Mouse (Mus musculus): ENCODE measurements around the gene Klf17. TPM values are rescaled to one million over a fixed set of nuclear protein-coding genes. Genes with fewer than 3 reads are reported as not detected.
"Not testable (repeated sequence)": the region's sequence is repeated elsewhere in the genome, so short reads cannot be mapped to it uniquely, and the experiment has no call there.

Klf17 gene
- polyA plus RNA-seq, 1 experiment from 2014 or later = not detected

DNA sequence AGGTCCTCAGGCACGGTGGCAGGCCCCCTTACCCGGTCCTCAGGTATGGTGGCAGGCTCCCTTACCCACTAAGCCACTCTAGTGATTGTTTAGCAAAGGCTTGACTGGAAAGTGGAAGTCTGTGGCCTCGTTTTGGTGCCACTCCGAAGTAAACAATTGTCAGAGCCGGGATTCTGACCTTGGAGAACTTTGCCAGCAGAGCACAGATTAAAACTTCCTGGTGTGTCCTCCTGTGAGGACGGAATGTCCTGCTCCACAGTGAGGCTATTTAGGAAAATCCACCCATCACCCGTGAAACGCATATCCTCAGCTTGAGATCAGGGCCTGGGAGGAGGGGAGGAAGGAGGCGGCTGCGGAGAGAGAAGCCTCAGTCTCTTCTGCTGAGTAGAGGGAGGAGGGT, 22.9 kb upstream of the Klf17 start:
- peak overlapping the region; percentile 70 for H3K27ac ChIP-seq (ENCODE audit: low read depth)
- 0 out of 2 replicates have a peak overlapping the region, but pooled peaks have one; percentile 1 for H3K9ac ChIP-seq (replicated peaks)
- no peaks in the 10 kb centered on the region for H3K36me3 ChIP-seq (replicated peaks; ENCODE audit: insufficient read depth, low read length)
- TF ChIP-seq EP300 (IDR thresholded peaks at IDR 0.05; ENCODE audit: low read depth) (peak; percentile 81), CTCF (IDR thresholded peaks at IDR 0.05; ENCODE audit: low read depth) (no peak)
- peak overlapping the region; percentile 55 for H3K4me2 ChIP-seq (ENCODE audit: low read depth, low read length)
- H3K27me3 ChIP-seq (ENCODE audit: insufficient read depth, low read length) = no peaks in the 10 kb centered on the region
- H3K9me3 ChIP-seq (ENCODE audit: low read length) = no peaks in the 10 kb centered on the region
- H3K4me1 ChIP-seq (ENCODE audit: insufficient read depth) = no peaks in the 10 kb centered on the region
- peak; percentile 46; the same call in 1 of the 2 replicates for ATAC-seq
- WGBS (ENCODE audit: insufficient replicate concordance) = 67% methylated on average over 10 of the region's 10 CpGs
- DNase-seq = peak; percentile 30
- H3K4me3 ChIP-seq (ENCODE audit: low read depth, low read length) = peak overlapping the region; percentile 26; the same call in 1 of the 2 replicates

DNA sequence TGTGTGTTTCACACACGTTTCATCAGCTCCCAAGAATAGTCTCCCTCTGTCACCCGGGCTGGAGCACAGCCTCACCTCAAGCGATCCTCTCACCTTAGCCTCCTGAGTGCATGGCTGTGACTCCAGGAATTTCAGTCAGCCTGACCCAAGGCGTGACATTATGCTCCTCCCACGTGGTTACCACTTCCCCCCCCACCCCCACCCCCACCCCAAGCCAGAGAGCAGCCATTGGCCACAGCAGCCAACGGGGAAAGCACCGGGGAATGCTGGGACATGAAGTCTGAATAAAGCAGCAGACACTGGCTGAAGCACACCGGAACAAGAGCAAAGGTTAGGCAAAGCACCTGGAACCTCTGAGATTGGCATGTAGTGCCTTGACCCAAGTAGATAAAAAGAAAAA, 21.5 kb upstream of the Klf17 start:
- Histone ChIP-seq H3K4me2 (ENCODE audit: low read depth, low read length) (peak overlapping the region; percentile 55), H3K9ac (replicated peaks) (peak overlapping the region; percentile 44), H3K36me3 (replicated peaks; ENCODE audit: insufficient read depth, low read length) (no peaks in the 10 kb centered on the region), H3K9me3 (ENCODE audit: low read length) (no peaks in the 10 kb centered on the region), H3K4me1 (ENCODE audit: insufficient read depth) (no peaks in the 10 kb centered on the region), H3K4me3 (ENCODE audit: low read depth, low read length) (peak overlapping the region; percentile 26), H3K27me3 (ENCODE audit: insufficient read depth, low read length) (no peaks in the 10 kb centered on the region), H3K27ac (ENCODE audit: low read depth) (peak overlapping the region; percentile 80)
- TF ChIP-seq CTCF (IDR thresholded peaks at IDR 0.05; ENCODE audit: low read depth) = no peak
- no peak for TF ChIP-seq EP300 (IDR thresholded peaks at IDR 0.05; ENCODE audit: low read depth)
- peak; percentile 79 for DNase-seq
- ATAC-seq = peak; percentile 94
- WGBS (ENCODE audit: insufficient replicate concordance) = 33% methylated on average over 8 of the region's 8 CpGs

DNA sequence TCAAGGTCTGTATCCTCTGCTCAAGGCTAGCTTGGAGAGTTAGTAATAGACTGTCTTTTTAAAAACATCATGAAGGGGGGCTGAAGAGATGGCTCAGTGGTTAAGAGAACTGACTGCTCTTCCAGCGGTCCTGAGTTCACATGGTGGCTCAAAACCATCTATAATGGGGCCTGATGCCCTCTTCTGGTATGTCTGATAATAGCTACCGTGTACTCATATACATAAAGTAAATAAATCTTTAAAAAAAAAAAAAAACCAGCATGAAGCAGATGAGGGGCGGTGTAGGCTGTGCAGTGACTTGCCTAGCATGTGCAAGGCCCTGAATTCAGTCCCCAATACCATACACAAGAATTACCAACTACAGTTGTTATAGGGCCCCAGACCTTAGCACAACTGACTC, 17.5 kb upstream of the Klf17 start:
- WGBS (ENCODE audit: insufficient replicate concordance) = 81% methylated on average over 3 of the region's 3 CpGs

DNA sequence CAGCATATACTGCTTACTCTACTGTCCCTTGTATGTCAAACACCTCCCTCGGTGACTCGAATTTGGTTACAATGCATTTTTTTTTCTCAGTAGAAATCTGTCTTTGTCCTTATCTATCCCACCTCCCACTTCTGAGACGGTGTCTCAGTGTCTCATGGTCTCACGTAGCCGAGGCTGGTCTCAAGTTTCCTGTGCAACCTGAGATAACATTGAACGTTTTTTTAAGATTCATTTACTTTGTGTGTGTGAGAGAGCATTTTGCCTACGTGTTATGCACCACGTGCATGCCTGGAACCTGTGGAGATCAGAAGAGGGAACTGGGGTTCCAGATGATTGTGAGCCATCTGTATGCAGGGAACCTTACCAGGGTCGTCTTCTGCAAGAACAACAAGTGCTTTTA, 7.5 kb upstream of the Klf17 start:
- H3K9ac ChIP-seq (replicated peaks) = no peak overlapping the region
- no peaks in the 10 kb centered on the region for H3K9me3 ChIP-seq (ENCODE audit: low read length)
- no peak overlapping the region for H3K4me2 ChIP-seq (ENCODE audit: low read depth, low read length)
- H3K36me3 ChIP-seq (replicated peaks; ENCODE audit: insufficient read depth, low read length) = no peaks in the 10 kb centered on the region
- TF ChIP-seq EP300 (IDR thresholded peaks at IDR 0.05; ENCODE audit: low read depth) (no peak), CTCF (IDR thresholded peaks at IDR 0.05; ENCODE audit: low read depth) (no peak)
- WGBS (ENCODE audit: insufficient replicate concordance) = 31% methylated on average over 9 of the region's 9 CpGs
- ATAC-seq (no peak), DNase-seq (no peak)
- no peak overlapping the region for H3K27ac ChIP-seq (ENCODE audit: low read depth)
- no peaks in the 10 kb centered on the region for H3K27me3 ChIP-seq (ENCODE audit: insufficient read depth, low read length)
- H3K4me1 ChIP-seq (ENCODE audit: insufficient read depth) = no peaks in the 10 kb centered on the region
- no peak overlapping the region for H3K4me3 ChIP-seq (ENCODE audit: low read depth, low read length)

More for the DNA sequence above, 17.5 kb upstream of the Klf17 start:
- H3K27me3 ChIP-seq (ENCODE audit: insufficient read depth, low read length) = no peaks in the 10 kb centered on the region
- no peak overlapping the region for H3K9ac ChIP-seq (replicated peaks)
- no peak overlapping the region for H3K4me3 ChIP-seq (ENCODE audit: low read depth, low read length)
- H3K36me3 ChIP-seq (replicated peaks; ENCODE audit: insufficient read depth, low read length) = no peaks in the 10 kb centered on the region
- TF ChIP-seq CTCF (IDR thresholded peaks at IDR 0.05; ENCODE audit: low read depth) = no peak
- TF ChIP-seq EP300 (IDR thresholded peaks at IDR 0.05; ENCODE audit: low read depth) = no peak
- no peak overlapping the region for H3K27ac ChIP-seq (ENCODE audit: low read depth)
- H3K9me3 ChIP-seq (ENCODE audit: low read length) = no peaks in the 10 kb centered on the region
- H3K4me2 ChIP-seq (ENCODE audit: low read depth, low read length) = no peak overlapping the region
- ATAC-seq (no peak), DNase-seq (no peak)
- H3K4me1 ChIP-seq (ENCODE audit: insufficient read depth) = no peaks in the 10 kb centered on the region

DNA sequence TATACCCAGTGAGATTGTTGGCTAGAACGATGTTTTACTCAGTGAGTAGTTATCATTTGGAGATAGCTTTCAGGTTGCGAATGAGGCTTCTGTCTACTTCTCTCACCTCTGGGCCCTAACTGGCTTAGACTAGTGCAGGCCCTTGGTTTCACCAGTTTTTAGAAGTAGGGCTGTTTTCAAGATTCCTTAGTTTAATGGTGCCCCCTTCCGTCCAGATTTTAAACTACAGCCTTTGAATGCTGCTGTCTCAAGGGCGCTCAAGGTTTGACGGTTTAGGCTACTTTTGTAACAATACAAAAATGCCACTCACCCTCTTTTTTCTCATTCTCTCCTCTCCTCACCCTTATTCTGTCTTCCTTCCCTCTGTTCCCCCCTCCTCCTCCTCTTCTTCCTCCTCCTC, 5.5 kb upstream of the Klf17 start:
- no peak overlapping the region for H3K27ac ChIP-seq (ENCODE audit: low read depth)
- no peaks in the 10 kb centered on the region for H3K4me1 ChIP-seq (ENCODE audit: insufficient read depth)
- WGBS (ENCODE audit: insufficient replicate concordance) = 19% methylated on average over 5 of the region's 5 CpGs
- TF ChIP-seq CTCF (IDR thresholded peaks at IDR 0.05; ENCODE audit: low read depth) (peak; percentile 68), EP300 (IDR thresholded peaks at IDR 0.05; ENCODE audit: low read depth) (no peak)
- H3K4me3 ChIP-seq (ENCODE audit: low read depth, low read length) = no peak overlapping the region
- H3K9ac ChIP-seq (replicated peaks) = no peak overlapping the region
- H3K9me3 ChIP-seq (ENCODE audit: low read length) = no peaks in the 10 kb centered on the region
- no peaks in the 10 kb centered on the region for H3K27me3 ChIP-seq (ENCODE audit: insufficient read depth, low read length)
- DNase-seq = peak; percentile 66
- ATAC-seq = no peak; the same call in 1 of the 2 replicates
- no peak overlapping the region for H3K4me2 ChIP-seq (ENCODE audit: low read depth, low read length)
- H3K36me3 ChIP-seq (replicated peaks; ENCODE audit: insufficient read depth, low read length) = no peaks in the 10 kb centered on the region

DNA sequence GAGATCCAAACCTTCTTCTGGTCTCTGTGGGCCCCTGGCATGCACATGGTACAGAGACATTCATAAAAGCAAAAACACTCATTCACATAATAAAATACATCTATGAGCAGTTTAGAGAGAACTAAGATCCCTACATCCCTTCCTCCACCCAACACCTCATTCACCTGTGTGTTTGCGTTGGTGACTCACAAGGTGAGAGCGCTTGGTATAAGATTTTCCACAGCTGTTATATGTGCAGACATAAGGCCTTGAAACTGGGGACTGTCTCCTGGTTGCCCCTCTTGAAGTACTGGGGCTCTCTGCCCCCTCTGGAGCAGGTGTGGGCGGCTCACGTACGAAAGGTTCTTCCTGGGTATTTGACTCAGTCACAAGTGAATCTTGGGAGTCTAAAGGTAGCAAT, 5.3 kb downstream of the Klf17 start:
- TF ChIP-seq EP300 (IDR thresholded peaks at IDR 0.05; ENCODE audit: low read depth) = no peak
- Histone ChIP-seq H3K27ac (ENCODE audit: low read depth) (no peak overlapping the region), H3K9ac (replicated peaks) (no peak overlapping the region), H3K9me3 (ENCODE audit: low read length) (no peaks in the 10 kb centered on the region), H3K36me3 (replicated peaks; ENCODE audit: insufficient read depth, low read length) (no peaks in the 10 kb centered on the region), H3K4me3 (ENCODE audit: low read depth, low read length) (no peak overlapping the region), H3K4me1 (ENCODE audit: insufficient read depth) (no peaks in the 10 kb centered on the region), H3K27me3 (ENCODE audit: insufficient read depth, low read length) (no peaks in the 10 kb centered on the region), H3K4me2 (ENCODE audit: low read depth, low read length) (no peak overlapping the region)
- no peak for ATAC-seq
- DNase-seq = no peak
- WGBS (ENCODE audit: insufficient replicate concordance) = 79% methylated on average over 5 of the region's 5 CpGs

DNA sequence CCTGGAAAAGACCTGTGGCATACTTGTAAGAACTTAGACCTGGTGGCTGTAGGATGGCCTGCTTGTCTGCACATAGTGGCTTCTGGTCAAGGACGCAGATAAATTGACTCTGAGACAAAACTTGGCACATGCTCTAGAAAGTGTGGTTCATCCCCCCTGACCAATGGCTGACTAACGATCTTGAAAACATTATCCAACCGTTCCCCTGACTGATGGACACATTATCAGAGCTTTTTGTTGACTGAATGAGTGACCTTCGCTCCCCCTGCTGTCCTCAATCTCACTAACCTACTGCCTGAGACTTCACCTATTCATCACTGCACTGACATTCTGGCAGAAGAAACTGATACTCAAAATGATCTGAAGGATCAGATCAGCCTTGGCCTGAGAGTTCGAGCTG, 13.0 kb downstream of the Klf17 start:
- not testable (repeated sequence) for H3K9me3 ChIP-seq (ENCODE audit: low read length); H3K4me1 ChIP-seq (ENCODE audit: insufficient read depth); H3K4me3 ChIP-seq (ENCODE audit: low read depth, low read length); H3K9ac ChIP-seq (replicated peaks); DNase-seq; H3K27me3 ChIP-seq (ENCODE audit: insufficient read depth, low read length); H3K36me3 ChIP-seq (replicated peaks; ENCODE audit: insufficient read depth, low read length); H3K4me2 ChIP-seq (ENCODE audit: low read depth, low read length)
- 43% methylated on average over 5 of the region's 5 CpGs for WGBS (ENCODE audit: insufficient replicate concordance)
- ATAC-seq = peak; percentile 50; the same call in 1 of the 2 replicates
- peak overlapping the region; percentile 70 for H3K27ac ChIP-seq (ENCODE audit: low read depth)

Measured in liver, postnatal 0 days (tissue).